Mouse (Mus musculus) yolk sac, embryonic 10.5 days (tissue): ENCODE measurements at regions not wholly inside any gene's neighbourhood (a gene's known extent, or its start where the extent isn't known, plus 50 kb on each side); places are given as distances from the start of the nearest gene placed in this dataset.

ENCODE experiments used
- DNase-seq: peaks from one replicate; pipeline ENCODE4 v3.0.0-alpha.2; 2017; ENCODE audit warnings: low spot score

DNA sequence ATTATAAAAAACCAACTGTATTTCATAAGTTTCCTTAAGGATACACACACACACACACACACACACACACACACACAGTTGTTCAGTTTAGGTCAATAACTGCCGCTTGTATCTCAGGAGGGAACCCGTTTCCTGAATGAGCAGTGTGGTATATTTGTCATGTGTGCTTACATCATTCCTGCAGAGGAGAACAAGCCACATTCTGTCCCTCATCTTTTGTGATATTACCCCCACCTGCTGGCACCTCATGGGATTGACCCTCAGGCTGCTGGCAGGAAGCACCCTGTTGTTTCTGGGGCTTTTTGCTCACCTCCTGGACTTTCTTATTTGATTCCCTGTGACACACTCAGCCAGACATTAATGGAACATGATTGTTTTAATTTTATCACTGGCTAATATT lies 66.4 kb upstream of the Htr1a start:
- DNase-seq, result peak; percentile 22

DNA sequence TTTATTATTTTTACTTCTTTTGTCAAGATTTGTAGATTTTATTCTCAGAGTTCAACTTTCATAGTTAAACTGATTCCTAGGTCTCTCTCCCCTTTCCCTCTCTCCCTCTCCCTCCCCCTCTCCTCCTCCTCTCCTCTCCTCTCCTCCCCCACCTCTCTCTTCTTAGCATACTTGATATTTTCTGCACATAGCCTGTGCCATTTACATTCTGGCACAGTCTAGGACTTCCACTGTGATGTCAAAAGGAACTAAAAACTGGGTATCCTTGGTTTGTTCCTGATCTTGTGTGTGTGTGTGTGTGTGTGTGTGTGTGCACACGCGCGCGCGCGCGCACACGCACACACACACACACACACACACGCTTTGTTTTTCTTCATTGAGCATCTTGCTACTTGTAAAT lies 64.9 kb upstream of the Htr1a start:
- no peak for DNase-seq

DNA sequence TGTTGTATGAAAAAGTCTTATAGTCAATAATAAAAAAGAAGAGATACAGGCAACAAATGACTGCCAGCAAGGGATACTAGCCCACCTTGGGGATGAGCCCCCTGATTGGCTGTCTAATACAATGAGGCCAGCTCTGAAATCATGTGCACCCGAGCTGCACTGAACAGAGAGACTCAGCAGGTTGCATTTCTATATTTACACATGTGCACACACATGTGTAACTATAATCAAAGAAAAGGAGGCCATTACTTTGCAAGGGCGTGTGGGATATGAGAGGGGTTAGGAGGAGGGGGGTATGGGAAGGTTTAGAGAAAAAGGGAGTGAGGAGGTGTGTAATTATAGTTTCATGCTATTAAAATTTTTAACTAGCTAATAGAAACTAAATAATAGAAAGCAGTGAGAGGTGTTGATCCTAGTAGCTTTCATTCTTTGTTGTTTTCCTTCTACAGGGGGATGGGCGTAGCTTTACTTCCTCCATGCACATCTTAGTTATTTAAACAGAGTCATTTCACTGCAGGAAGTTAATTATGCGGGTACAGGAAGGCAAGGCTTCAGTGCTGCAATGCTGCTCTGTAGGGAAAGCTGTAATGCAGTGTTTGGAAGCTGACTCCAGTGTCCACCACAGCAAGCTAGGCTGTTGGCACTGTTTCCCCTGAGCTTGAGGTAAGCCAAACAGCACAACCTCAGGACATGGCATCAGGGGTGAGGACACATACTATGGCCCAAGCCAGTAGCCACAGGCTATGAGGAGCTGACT lies 56.2 kb upstream of the Htr1a start:
- DNase-seq, result no peak
